Mouse (Mus musculus): Measurements from ENCODE around the gene Mapk14. TPM values are rescaled to one million over a fixed set of nuclear protein-coding genes. Genes with fewer than 3 reads are reported as not detected.

Gene Mapk14
- total and polyA plus RNA-seq, 3 experiments = 61.5 to 93.2 TPM; not detected in 1

DNA sequence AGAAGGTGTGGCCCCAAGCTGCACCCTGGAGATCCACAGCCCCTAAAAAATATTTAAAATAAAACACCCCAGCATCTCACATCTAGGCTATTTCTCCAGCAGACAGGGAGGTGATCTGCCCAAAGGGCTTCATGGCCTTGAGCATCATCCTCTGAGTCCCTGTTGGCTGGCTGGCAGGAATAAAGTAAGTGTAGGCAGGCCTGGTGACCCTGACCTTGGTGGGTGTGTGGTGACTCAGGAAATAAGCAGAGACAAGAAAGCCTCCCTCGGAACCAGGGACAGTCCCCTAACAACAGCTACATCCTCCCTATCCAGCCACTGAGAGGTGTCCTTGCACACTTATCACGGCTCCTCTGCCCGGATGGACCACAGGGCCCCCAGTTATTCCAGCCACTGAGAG, 89.7 kb downstream of the Mapk14 start:
- TF ChIP-seq MEF2A (IDR thresholded peaks at IDR 0.05; ENCODE audit: extremely low read depth, insufficient replicate concordance, low read depth, low read length, poor library complexity, severe bottlenecking) = no peak
- no peak for TF ChIP-seq GATA1 (IDR thresholded peaks at IDR 0.05; ENCODE audit: low read depth, low read length)
- no peak for TF ChIP-seq CHD2 (IDR thresholded peaks at IDR 0.05; ENCODE audit: low read length)
- no peak for TF ChIP-seq UBTF (IDR thresholded peaks at IDR 0.05; ENCODE audit: borderline replicate concordance, insufficient read depth, low read depth, low read length)
- no peak for TF ChIP-seq SMC3 (IDR thresholded peaks at IDR 0.05; ENCODE audit: low read depth, low read length)
- no peak for TF ChIP-seq E2F4 (IDR thresholded peaks at IDR 0.05; ENCODE audit: borderline replicate concordance, low read depth, low read length)
- no peak for TF ChIP-seq MYB (IDR thresholded peaks at IDR 0.05; ENCODE audit: low read depth, low read length)
- TF ChIP-seq GABPA (IDR thresholded peaks at IDR 0.05; ENCODE audit: low read depth, low read length) = no peak
- no peak for TF ChIP-seq USF2 (IDR thresholded peaks at IDR 0.05; ENCODE audit: borderline replicate concordance in 1 of 2, insufficient read depth in 1 of 2, low read depth in 1 of 2, low read length in 2 of 2)
- no peak for TF ChIP-seq SIN3A (IDR thresholded peaks at IDR 0.05; ENCODE audit: low read length)
- no peak for TF ChIP-seq TCF12 (IDR thresholded peaks at IDR 0.05; ENCODE audit: low read depth, low read length)
- TF ChIP-seq POLR2A (IDR thresholded peaks at IDR 0.05; ENCODE audit: control insufficient read depth in 1 of 2, insufficient read depth in 1 of 2, low read depth in 1 of 2, low read length in 2 of 2, poor library complexity in 1 of 2) = no peak
- Histone ChIP-seq H3K27ac (ENCODE audit: control insufficient read depth, low read depth, low read length) (no peak overlapping the region), H3K79me2 (ENCODE audit: control insufficient read depth, insufficient read depth, low read length, poor library complexity) (no peaks in the 10 kb centered on the region), H3K9ac (ENCODE audit: control insufficient read depth, low read depth, low read length, poor library complexity, severe bottlenecking) (no peak overlapping the region), H3K4me3 (ENCODE audit: control insufficient read depth in 1 of 2, insufficient read depth in 1 of 2, low read depth in 2 of 2, low read length in 2 of 2) (no peak overlapping the region), H3K36me3 (ENCODE audit: control insufficient read depth in 1 of 2, insufficient read depth in 2 of 2, low read length in 2 of 2) (no peaks in the 10 kb centered on the region), H3K4me1 (ENCODE audit: control insufficient read depth in 1 of 2, insufficient read depth in 2 of 2, low read length in 2 of 2) (0 out of 4 replicates have a peak, but pooled peaks cover 0 to 2% of the 10 kb centered on the region in 2 experiments), H3K9me3 (replicated peaks; ENCODE audit: insufficient read depth, low read length) (no peaks in the 10 kb centered on the region), H3K27me3 (ENCODE audit: control insufficient read depth in 1 of 2, insufficient read depth in 2 of 2, low read length in 2 of 2) (no peaks in the 10 kb centered on the region)
- no peak for DNase-seq (ENCODE audit: low read depth, low spot score)

DNA sequence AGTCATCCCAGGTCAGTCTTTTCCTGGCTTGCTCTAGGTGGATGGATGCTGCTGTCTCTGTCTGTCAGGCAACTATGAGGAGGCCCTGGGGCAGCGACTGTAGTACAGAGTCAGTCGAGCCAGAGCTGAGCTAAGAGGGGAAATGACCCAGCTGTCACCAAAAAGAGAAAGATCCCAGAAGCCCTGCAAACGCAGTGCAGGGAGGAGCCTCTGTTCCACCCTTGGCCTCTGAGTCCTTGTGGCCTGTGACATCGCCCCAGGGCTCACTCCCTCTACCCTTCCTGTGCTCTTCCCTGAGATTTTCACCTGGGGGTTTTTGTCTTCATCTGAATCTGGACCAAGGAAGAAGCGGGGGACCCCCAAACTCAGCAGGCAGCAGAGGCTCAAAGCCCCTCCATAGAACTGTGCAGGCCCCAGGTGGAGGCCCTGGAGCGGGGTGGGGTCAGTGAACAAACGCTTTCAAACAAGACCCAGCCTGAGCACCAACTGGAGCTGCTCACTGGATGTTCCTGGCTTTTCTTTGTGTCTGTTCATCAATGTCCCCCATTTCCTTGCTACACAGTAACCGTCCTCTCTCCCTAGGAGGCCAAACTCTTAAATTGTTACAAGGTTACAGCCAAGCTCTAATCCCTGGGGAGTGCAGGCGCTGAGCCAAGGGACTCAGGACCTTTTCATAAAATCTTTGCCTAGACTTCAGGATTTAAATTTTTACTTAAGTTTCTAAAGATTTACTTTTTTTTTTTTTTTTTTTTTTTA, 90.3 kb downstream of the Mapk14 start:
- 0 out of 4 replicates have a peak, but pooled peaks cover 0 to 2% of the 10 kb centered on the region in 2 experiments for H3K4me1 ChIP-seq (ENCODE audit: control insufficient read depth in 1 of 2, insufficient read depth in 2 of 2, low read length in 2 of 2)
- TF ChIP-seq ETS1 (IDR thresholded peaks at IDR 0.05; ENCODE audit: low read depth, low read length) (no peak), KAT2A (conservative IDR thresholded peaks at IDR 0.05; ENCODE audit: low read depth, low read length) (no peak), EP300 (IDR thresholded peaks at IDR 0.05; ENCODE audit: low read depth in 1 of 2, low read length in 2 of 2) (no peak)
- H3K27me3 ChIP-seq (ENCODE audit: control insufficient read depth in 1 of 2, insufficient read depth in 2 of 2, low read length in 2 of 2) = no peaks in the 10 kb centered on the region
- no peak overlapping the region for H3K4me3 ChIP-seq (ENCODE audit: control insufficient read depth in 1 of 2, insufficient read depth in 1 of 2, low read depth in 2 of 2, low read length in 2 of 2)
- H3K9ac ChIP-seq (ENCODE audit: control insufficient read depth, low read depth, low read length, poor library complexity, severe bottlenecking) = no peak overlapping the region
- no peak for DNase-seq (ENCODE audit: low read depth, low spot score)
- no peaks in the 10 kb centered on the region for H3K9me3 ChIP-seq (replicated peaks; ENCODE audit: insufficient read depth, low read length)
- no peak overlapping the region for H3K27ac ChIP-seq (ENCODE audit: control insufficient read depth, low read depth, low read length)
- H3K36me3 ChIP-seq (ENCODE audit: control insufficient read depth in 1 of 2, insufficient read depth in 2 of 2, low read length in 2 of 2) = no peaks in the 10 kb centered on the region
- H3K79me2 ChIP-seq (ENCODE audit: control insufficient read depth, insufficient read depth, low read length, poor library complexity) = no peaks in the 10 kb centered on the region
